Mouse (Mus musculus) heart, postnatal 0 days (tissue): ENCODE measurements around the gene Hoxd3.

Experiments
- CTCF ChIP-seq: IDR thresholded peaks from 2 replicates; pipeline ENCODE4 v1.5.1; 2016; ENCODE audit warnings: antibody characterized with exemption, control low read depth, low read depth
- EP300 ChIP-seq: IDR thresholded peaks from 2 replicates; pipeline ENCODE4 v1.6.1; 2016; ENCODE audit warnings: antibody characterized with exemption, low read depth

GRCm38 (mm10) chr2:74687698-74688555, 23.8 kb upstream of the Hoxd3 start:
- no peak for TF ChIP-seq EP300
- no peak for TF ChIP-seq CTCF
